Mouse (Mus musculus) liver, adult 2 months (tissue): ENCODE measurements around the gene Adamtsl4.

Experiments used
- CTCF ChIP-seq: fragments of 200-500 bp; IDR thresholded peaks from 2 replicates; pipeline ENCODE4 v1.5.1; 2011; ENCODE audit warnings: low read depth, low read length, control low read depth
- POLR2A ChIP-seq: fragments of 200-500 bp; IDR thresholded peaks from 2 replicates; pipeline ENCODE4 v1.6.1; 2011; ENCODE audit warnings: low read length, control low read depth; ENCODE audit not compliant: insufficient read depth; ENCODE audit errors: extremely low read depth

- TF ChIP-seq POLR2A (no peak), CTCF (no peak)
Observed at GRCm38 (mm10) chr3:95652871-95653270, 34.8 kb downstream of the Adamtsl4 start.
